Mouse (Mus musculus): ENCODE measurements at regions not wholly inside any gene's neighbourhood (a gene's known extent, or its start where the extent isn't known, plus 50 kb on each side); places are given as distances from the start of the nearest gene placed in this dataset.

- DNase-seq (ENCODE audit: low spot score in 2 of 2), result no peak
- intact Hi-C loops (cut with DNase I), result no loop called here
Observed at GRCm38 (mm10) chr12:27283964-27284363, 58.4 kb downstream of the Sox11 start.

GRCm38 (mm10) chr12:27261965-27262364 lies 80.4 kb downstream of the Sox11 start:
- DNase-seq (ENCODE audit: low spot score in 2 of 2), result no peak
- intact Hi-C loops (cut with DNase I), result no loop called here

- DNase-seq (ENCODE audit: low spot score in 2 of 2), result no peak
Observed at GRCm38 (mm10) chr12:27254125-27254524, 88.2 kb downstream of the Sox11 start.

GRCm38 (mm10) chr12:27251521-27251920 lies 90.9 kb downstream of the Sox11 start:
- DNase-seq (ENCODE audit: low spot score in 2 of 2), result no peak
- intact Hi-C loops (cut with DNase I), result no loop called here

More at GRCm38 (mm10) chr12:27254125-27254524, 88.2 kb downstream of the Sox11 start:
- intact Hi-C loops (cut with DNase I), result no loop called here

- intact Hi-C loops (cut with DNase I), result no loop called here
- DNase-seq (ENCODE audit: low spot score in 2 of 2), result peak; percentile 9 to 19
Observed at GRCm38 (mm10) chr12:27248545-27248855, 93.9 kb downstream of the Sox11 start.

- intact Hi-C loops (cut with DNase I), result no loop called here
Observed at GRCm38 (mm10) chr12:27247756-27248544, 94.4 kb downstream of the Sox11 start.

GRCm38 (mm10) chr12:27235748-27236147 lies 106.6 kb downstream of the Sox11 start:
- intact Hi-C loops (cut with DNase I), result no loop called here
- DNase-seq (ENCODE audit: low spot score in 2 of 2), result no peak

More at GRCm38 (mm10) chr12:27247756-27248544, 94.4 kb downstream of the Sox11 start:
- DNase-seq (ENCODE audit: low spot score in 2 of 2), result peak; percentile 14 to 29

GRCm38 (mm10) chr12:27221541-27221940 lies 120.8 kb downstream of the Sox11 start:
- DNase-seq (ENCODE audit: low spot score in 2 of 2), result no peak
- intact Hi-C loops (cut with DNase I), result no loop called here

- intact Hi-C loops (cut with DNase I), result no loop called here
- DNase-seq (ENCODE audit: low spot score in 2 of 2), result no peak
Observed at GRCm38 (mm10) chr12:27201191-27201590, 141.2 kb downstream of the Sox11 start.

- DNase-seq (ENCODE audit: low spot score in 2 of 2), result no peak
- intact Hi-C loops (cut with DNase I), result no loop called here
Observed at GRCm38 (mm10) chr12:27194001-27194400, 148.4 kb downstream of the Sox11 start.

- intact Hi-C loops (cut with DNase I), result no loop called here
- no peak for DNase-seq (ENCODE audit: low spot score in 2 of 2)
Observed at GRCm38 (mm10) chr12:27191916-27192315, 150.5 kb downstream of the Sox11 start.

- intact Hi-C loops (cut with DNase I), result no loop called here
- DNase-seq (ENCODE audit: low spot score in 2 of 2), result no peak
Observed at GRCm38 (mm10) chr12:27187480-27187879, 154.9 kb downstream of the Sox11 start.

GRCm38 (mm10) chr12:27182397-27183375 lies 159.7 kb downstream of the Sox11 start:
- DNase-seq (ENCODE audit: low spot score in 2 of 2), result no peak
- intact Hi-C loops (cut with DNase I), result no loop called here

- intact Hi-C loops (cut with DNase I), result no loop called here
- no peak for DNase-seq (ENCODE audit: low spot score in 2 of 2)
Observed at GRCm38 (mm10) chr12:27173561-27173960, 168.8 kb downstream of the Sox11 start.

GRCm38 (mm10) chr12:27173151-27173550 lies 169.2 kb downstream of the Sox11 start:
- intact Hi-C loops (cut with DNase I), result no loop called here
- no peak for DNase-seq (ENCODE audit: low spot score in 2 of 2)

- intact Hi-C loops (cut with DNase I), result no loop called here
Observed at GRCm38 (mm10) chr12:27171595-27171994, 170.8 kb downstream of the Sox11 start.

GRCm38 (mm10) chr12:27164920-27165504 lies 177.4 kb downstream of the Sox11 start:
- intact Hi-C loops (cut with DNase I), result no loop called here
- DNase-seq (ENCODE audit: low spot score in 2 of 2), result no peak

More at GRCm38 (mm10) chr12:27171595-27171994, 170.8 kb downstream of the Sox11 start:
- DNase-seq (ENCODE audit: low spot score in 2 of 2), result no peak

GRCm38 (mm10) chr12:27160063-27160686 lies 182.2 kb downstream of the Sox11 start:
- DNase-seq (ENCODE audit: low spot score in 2 of 2), result peak; percentile 51 to 65
- intact Hi-C loops (cut with DNase I), result no loop called here

- peak in 1 of 2 experiments; percentile 38 for DNase-seq (ENCODE audit: low spot score in 2 of 2)
- intact Hi-C loops (cut with DNase I), result loop anchor here (5.0 kb wide), 1 partner anchor 178 kb away; no protein-coding TSS in a partner anchor
Observed at GRCm38 (mm10) chr12:27159416-27160062, 182.8 kb downstream of the Sox11 start.

Data from left cerebral cortex, postnatal 14 days (tissue).